Mouse (Mus musculus) thymus, adult 2 months (tissue): ENCODE data around the gene Ccdc70.

Experiments used
- CTCF ChIP-seq: fragments of 200-500 bp; IDR thresholded peaks from 2 replicates; pipeline ENCODE4 v1.5.1; 2012; ENCODE audit warnings: mild to moderate bottlenecking, control low read depth, low read length, moderate library complexity, borderline replicate concordance; ENCODE audit not compliant: control insufficient read depth, poor library complexity, insufficient read depth; ENCODE audit errors: extremely low read depth
- POLR2A ChIP-seq: fragments of 200-500 bp; IDR thresholded peaks from 2 replicates; pipeline ENCODE4 v1.6.1; 2012; ENCODE audit warnings: mild to moderate bottlenecking, low read length, control low read depth, moderate library complexity; ENCODE audit not compliant: control insufficient read depth, poor library complexity, insufficient read depth; ENCODE audit errors: extremely low read depth

DNA sequence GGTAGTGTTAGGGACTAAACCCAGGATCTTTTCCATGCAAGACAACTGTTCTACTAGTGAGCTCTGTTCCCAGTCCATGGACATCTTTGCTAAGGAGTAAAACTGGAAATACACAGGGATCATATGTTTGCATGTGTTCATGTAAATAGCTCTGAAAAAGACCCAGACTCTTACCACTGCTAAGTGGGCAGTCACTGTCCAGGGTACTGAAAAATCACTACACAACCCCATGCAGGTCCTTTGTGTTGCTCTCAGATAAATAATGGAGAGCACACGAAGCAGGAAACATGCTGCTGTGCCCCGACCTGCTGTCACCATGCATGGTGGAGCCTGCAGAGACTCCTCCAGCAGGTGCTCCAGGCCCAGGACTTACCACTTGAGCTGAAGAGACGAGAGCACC lies 25.6 kb downstream of the Ccdc70 start:
- TF ChIP-seq POLR2A: no peak
- TF ChIP-seq CTCF: no peak
